Mouse (Mus musculus): ENCODE results near the gene Il11ra2.
"Not testable (repeated sequence)": the region's sequence is repeated elsewhere in the genome, so short reads cannot be mapped to it uniquely, and the experiment has no call there.

Il11ra2 gene

DNA sequence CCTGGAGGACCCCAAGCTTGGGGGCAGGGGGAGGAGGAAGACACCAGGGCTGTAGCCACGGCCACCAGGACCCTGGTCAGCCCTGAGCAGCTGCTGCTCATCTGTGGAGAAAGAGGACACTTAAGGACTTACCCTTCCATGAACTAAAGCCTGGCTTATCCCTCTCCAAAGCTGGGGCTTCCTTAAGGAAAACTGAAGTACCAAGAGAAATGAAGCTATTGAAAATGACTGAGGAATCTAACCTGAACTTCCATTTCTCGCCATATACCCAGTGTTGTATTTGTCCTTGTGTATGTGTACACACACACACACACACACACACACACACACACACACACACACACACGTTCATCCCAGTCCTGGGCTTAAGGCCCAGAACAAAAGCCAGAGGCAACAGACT is at the start of gene Il11ra2:
Il11ra2 (minus strand) TSS at position 101 of the 400 bp plus-strand sequence.
- not testable (repeated sequence) for DNase-seq

DNA sequence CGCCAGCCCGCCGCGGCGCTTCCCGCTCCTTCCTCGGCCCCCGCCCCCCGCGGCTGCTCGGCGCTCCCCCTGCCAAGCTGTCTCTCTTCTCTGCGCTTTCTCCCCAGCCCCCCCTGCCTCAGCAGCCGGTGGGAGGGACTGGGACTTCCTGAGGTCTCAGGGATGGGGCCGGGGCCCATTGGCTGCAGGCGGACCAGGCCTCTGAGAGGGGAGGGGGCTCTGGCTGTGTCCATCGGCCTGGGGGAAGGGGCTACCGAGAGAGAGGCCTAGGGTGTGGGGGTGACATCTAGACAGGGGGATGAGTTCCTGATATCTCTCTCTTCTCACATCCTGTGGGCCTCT is 20.5 kb upstream of the Il11ra2 start:
- DNase-seq, result not testable (repeated sequence)

- DNase-seq, result not testable (repeated sequence)
These were observed 19.9 kb upstream of the Il11ra2 start for GRCm38 (mm10) chr4:42681473-42682182.

- DNase-seq, result not testable (repeated sequence)
These were observed 19.0 kb upstream of the Il11ra2 start for GRCm38 (mm10) chr4:42680374-42681356.

GRCm38 (mm10) chr4:42679365-42679764 is 17.7 kb upstream of the Il11ra2 start:
- DNase-seq, result not testable (repeated sequence)

- DNase-seq, result not testable (repeated sequence)
These were observed 13.7 kb upstream of the Il11ra2 start for GRCm38 (mm10) chr4:42675415-42675814.

DNA sequence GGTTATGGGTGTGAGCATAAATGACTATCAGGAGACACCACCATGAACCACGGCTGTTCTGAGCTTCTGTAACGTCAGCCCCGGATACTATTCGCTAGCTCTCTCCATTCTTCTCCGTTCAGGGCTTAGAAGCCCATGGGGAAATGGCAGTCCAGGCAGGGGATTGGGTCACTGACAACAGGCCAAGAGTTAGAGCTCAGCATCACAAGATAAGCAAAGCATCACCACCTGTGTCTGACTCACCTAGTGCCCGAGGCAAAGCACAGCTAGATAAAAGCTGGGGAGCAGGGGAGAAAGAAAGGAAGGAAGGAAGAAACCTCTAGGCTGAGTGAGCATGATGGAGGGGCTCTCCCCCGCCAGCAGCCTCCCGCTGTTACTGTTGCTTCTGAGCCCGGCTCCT is 6.7 kb downstream of the Il11ra2 start, which contains the start of gene Ccl27b:
Ccl27b (plus strand) TSS at position 301 of the 400 bp plus-strand sequence.
- not testable (repeated sequence) for DNase-seq

GRCm38 (mm10) chr4:42629419-42629818 is 32.3 kb downstream of the Il11ra2 start, which contains the start of gene Gm2564:
Gm2564 (plus strand) TSS chr4:42629719.
- not testable (repeated sequence) for DNase-seq

- DNase-seq, result not testable (repeated sequence)
These were observed 49.8 kb downstream of the Il11ra2 start, which contains the start of gene Gm10591 for GRCm38 (mm10) chr4:42611895-42612294. Gm10591 (plus strand) TSS chr4:42612195.

Data from heart, adult 11 months (tissue).